Mouse (Mus musculus) megakaryocyte, adult 5-6 weeks (primary cell): ENCODE measurements around the gene Lama2. TPM values are rescaled to one million over a fixed set of nuclear protein-coding genes. Genes with fewer than 3 reads are reported as not detected.

ENCODE experiments used
- ATAC-seq: 2 replicates; pipeline ENCODE4 v1.8.0; 2016; ENCODE audit warnings: mild to moderate bottlenecking, inconsistent platforms; ENCODE audit not compliant: poor library complexity, severe bottlenecking
- total RNA-seq, 2 experiments: library from RNA; stranded (forward) in 1 of 2; stranded (reverse) in 1 of 2; fragments of 153-499, 151-499 nt in 1 of 2; fragments of 221-1000, 200-1000 nt in 1 of 2; gene quantifications; 2 replicates each; pipeline versions ENCODE4 v1.2.3 to v1.2.4; 2015 to 2017

The Lama2 gene
- total RNA-seq, 2 experiments from 2014 or later, result 0.20 TPM; not detected in 1

DNA sequence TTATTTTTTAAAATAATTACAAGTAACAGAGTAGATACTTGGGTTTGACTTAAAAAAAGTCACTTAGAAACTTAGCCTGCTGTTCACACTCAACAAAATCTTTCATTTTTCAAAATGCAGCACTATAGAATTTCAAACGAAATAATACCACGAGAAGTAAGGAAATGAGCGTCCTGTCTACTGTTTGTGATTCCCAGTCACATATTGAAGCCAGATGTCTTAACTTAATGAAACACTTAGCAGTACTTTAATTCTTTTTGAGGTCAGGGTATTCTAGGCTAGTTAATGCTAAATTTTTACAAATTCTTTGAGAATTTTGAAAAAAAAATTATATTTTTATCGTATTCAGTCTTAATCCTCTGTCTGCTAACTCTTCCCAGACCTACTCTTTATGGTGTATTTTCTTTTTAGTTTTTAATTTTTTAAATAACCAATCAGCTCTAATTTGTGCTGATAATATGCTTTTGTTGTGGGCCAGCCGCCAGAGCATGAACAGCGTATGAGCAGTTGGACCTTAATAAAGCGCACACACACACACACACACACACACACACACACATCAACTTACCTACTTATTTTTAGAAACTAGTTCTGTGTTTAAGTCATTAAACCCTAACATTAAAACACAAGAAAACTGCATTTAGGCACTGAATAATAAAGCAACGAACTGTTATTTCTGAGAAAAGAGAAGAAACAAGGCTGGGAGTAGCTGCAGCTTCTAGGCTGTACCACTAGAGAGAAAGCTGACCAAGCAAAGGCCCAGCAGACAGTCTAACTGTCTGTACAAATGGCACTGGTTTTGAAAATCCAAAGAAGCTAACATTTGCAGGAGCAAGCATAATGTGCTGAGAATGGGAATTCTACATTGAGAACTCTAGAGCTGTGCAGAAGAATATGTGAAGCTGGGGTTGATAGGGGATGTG lies 425.3 kb downstream of the Lama2 start:
- ATAC-seq, result no peak

DNA sequence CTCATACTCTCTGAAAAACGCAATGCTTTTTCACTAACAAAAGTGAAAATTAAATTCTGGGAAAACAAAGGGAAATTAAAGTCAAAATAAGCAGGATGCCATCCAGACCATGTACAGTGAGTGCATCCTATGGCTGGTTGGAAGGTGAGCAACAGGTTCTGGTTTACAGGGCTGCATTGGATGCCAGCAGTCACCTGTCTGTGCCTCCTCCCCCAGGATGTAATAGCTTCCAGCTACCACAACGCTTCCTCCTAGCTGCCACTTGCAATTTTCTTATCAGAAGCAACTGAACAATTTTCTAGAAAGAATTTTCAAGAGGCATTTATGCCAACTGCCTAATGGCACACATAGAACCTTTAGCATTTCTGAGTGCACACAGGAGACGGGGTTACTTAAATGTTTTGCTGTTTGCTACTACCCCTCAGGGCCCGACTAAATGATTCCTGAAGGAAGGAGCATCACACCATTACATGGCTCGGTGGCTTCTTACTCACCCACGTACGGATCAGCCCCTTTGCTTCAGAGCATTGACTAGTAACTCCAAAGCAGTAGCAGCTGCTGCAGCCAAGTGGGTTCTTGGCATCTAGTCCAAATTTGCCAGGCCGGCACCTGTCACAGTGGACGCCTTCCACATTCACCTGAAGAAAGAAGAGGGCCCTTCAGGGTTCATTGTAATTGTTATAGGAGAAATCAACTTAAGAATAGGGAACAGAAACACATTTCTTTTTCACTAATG lies 430.8 kb downstream of the Lama2 start:
- ATAC-seq, result no peak

DNA sequence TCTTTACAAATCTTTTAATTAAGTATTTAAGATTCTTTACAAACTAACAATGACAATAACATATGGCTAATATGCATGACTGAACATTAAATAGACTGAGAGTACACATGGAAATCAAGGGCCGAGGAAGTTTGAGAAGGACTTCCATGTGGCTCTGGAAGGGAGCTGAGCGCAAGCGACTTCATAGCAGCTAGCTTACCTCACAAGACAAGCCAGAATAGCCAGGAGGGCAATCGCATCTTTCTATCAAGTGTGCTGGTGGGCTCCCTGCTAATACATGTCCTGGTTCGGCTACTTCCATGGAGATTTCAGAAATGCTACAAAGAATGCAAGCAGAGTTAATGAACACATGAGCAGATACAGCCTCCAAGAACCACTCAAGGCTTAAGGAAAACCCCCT lies 435.4 kb downstream of the Lama2 start:
- no peak for ATAC-seq

DNA sequence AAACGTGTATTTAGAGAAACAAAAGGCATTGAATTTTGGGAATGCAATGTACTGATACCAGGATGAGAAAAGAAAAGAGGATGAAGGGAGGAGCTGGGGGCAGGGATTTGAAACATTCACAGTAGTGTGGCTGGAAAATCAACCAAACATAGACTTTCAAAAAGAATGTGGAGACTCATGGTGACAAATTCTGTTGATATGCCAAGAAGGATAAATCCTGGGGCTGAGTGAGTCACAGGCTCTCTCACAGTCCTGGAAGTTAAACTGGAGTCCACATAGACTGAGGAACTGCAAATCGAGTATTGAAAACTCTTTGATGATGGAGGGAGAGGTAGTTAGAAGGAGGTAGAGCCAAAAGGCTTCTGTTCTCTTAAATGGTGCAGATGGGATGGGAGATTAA lies 445.3 kb downstream of the Lama2 start:
- no peak for ATAC-seq

DNA sequence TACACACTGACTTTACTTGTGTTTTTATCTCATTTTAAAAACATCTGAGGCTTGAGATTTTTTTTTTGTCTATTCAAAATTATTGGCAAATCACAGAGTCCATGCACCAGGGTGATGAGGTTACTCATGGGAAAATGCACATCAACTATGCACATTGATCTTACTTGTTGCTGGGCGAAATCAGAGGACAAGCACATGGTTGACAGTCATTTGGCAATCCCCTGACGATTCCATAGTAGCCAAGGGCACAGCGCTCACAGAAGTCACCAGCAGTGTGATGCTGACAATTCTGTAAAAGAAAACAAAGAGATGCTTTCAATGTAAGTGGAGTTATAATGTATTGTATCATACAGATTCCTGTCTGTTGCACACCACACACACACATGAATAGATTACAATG lies 454.8 kb downstream of the Lama2 start:
- ATAC-seq, result no peak

DNA sequence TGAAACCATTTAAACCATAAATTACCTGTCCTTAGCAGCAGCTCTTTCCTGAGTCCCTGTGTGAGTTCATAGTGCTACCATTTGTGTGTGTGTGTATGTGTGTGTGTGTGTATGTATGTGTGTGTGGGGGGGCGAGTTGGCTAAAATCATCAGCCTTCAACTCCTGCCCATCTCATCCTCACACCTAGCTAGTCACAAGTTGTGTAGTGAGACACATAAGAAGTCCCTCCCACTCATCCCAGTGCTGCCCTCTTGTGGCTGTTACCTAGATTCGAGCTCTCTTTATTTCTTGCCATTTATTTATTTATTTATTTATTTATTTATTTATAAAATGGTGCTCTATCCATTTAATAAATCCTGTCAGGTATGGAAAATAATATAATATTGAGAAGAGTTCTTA lies 457.2 kb downstream of the Lama2 start:
- no peak for ATAC-seq

DNA sequence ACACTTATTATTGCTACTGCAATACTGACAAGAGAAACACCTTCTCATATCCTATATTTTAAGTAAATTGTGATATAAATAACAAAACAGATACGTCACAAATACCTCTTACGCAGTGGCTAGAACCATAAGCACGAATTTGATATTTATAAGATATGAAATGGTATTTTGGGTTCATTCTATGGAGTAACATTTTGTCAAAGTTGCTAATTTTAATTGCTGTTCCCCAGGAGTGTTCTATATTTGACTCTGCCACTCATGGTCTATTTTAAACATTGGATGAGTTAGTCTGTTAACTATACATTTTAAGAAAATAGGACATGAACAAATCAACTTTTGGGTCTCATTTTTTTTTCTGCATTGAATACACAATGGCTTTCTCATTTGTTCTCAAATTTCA lies 469.3 kb downstream of the Lama2 start:
- ATAC-seq, result no peak

DNA sequence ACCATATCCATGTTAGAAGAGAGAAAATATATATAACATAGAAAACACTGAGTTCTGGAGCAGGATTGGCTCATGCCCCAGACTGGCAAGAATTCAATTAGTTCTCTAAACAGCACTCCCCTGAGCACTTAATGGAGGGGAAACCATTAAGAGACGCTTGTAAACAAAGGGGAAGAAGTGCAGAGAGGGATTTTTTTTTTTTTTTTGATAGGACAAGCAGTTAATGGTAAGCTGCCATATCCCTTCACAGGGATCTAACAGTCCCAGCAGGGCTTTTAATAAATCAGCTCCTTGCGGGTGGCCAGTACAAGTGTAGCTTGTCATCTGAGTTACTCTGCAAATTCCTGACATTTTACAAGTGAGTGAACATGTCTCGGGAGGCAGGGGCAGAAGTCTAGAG lies 479.1 kb downstream of the Lama2 start:
- no peak for ATAC-seq

DNA sequence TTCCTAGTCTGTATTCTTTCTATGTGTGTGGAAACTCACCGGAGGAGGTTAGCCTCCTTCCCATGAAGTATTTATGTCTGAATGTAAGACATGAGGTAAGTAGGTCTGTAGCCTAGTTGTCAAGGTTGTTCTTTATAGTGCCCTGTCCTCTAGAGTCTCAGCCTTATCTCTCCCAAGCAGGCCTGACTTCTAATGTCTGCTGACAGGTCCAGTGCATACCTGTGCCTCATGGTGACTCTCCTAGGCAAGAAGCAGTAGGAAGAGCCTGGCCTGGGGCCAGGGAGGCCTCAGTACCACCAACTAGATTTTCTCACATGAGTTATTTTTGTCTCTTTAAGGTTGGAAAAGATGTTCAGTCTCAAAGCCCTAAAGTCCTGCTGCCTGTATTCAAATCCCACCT lies 483.8 kb downstream of the Lama2 start:
- no peak for ATAC-seq

DNA sequence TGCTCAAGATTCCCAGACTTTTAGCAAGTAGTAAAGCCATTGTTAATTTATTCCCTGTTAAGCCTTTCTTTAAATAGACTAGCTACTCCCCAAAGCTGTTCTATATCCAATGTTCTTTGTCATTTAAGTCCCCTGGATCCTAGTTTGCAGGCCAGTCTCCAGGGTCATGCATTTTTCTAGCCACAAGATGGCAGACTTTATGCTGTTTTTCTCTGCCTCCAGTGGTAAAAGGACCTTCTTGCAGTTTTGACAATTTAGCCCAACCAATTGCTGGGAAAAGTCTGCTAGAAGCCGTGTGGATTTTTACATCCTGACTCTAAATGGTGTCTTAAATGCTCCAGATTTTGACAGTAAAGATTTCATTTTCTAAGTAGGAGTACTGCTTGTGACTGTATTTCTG lies 486.4 kb downstream of the Lama2 start:
- no peak for ATAC-seq

DNA sequence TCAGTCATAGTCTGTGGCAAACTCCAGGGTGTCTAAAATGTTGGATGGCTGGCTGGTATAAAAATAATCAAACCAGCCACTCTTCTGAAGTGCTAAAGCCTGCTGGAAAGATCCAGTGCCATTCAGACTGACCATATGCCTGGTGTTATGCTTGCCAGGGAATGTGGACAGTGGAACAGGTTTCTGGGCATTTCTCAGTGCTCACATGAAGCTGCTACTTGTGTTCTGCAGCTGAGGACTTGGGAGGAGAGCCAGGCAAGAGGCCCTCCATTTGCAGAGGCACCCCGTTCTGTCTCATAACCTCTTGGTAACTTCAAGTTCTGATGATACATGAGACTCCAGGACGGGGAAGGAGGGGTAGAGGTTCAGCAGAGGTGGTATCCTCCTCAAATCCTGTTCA lies 492.1 kb downstream of the Lama2 start:
- no peak for ATAC-seq

DNA sequence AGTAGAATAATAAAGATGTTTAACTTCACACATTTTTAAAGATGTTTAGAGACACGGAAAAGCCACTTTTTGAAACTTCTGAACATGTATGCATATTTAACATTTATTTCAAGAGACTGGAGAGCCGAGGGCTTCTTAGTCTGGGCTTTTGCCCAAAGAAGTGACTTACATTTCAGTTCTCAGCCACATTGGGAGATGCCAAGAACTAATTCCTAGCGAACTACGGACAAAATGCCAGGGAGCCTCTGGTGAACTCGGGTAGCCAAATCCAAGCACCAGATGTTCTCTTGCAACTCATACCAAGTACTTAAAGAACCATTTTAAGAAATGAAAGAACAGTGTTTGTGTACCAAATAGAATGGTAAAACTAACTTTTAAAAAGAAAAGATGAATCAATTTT lies 495.8 kb downstream of the Lama2 start:
- ATAC-seq, result no peak

DNA sequence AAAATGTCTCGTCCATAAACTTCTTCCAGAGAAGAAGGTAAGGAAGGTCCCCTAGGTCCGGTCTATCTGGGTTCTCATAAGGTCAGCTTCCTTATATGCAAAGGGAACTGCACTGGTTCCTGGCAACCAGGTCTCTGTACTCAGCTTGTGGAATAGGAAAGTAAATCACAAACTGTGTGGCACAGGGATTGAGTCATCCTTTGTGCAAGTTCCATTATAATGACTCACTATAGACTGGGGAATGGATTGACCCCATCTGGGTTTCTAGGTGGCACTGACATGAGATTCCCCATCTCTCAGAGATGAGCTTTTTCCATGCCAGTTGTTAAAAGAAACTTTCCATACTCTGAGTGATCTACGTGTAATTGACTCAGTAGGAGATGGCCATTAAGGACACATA lies 501.7 kb downstream of the Lama2 start:
- peak; percentile 43 for ATAC-seq

DNA sequence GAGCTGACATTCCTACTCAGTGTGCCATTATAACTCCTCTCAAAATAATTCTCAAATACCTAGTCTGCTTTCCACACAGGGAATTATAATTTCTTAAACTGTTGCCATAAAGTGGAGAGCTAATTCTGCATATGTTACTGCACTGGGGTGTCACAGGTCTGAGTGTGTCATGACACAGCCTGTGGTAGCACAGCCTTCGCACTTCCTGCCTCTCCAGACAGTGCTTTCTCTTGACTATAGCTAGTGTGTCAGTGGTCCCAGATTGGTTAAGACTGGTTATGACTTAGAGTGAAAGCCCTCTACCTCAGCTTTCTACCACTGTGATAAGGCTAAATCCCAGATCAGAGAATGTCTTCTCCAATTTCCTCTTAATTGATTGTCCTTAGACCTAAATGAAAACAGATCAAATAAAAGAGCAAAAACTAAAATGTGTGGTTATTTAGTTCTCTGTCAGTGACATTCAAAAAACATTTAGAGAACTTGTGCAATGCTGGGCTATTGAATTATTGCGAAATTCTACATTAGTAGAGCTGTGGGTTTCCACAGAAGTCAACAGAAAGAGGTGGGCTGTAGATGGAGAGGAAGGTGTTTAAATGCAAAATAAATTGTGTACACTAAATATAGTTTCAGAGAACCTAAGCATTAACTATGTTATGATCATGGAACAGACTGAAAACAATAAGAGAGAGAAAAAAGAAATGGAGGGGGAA lies 502.5 kb downstream of the Lama2 start:
- peak; percentile 83 for ATAC-seq

DNA sequence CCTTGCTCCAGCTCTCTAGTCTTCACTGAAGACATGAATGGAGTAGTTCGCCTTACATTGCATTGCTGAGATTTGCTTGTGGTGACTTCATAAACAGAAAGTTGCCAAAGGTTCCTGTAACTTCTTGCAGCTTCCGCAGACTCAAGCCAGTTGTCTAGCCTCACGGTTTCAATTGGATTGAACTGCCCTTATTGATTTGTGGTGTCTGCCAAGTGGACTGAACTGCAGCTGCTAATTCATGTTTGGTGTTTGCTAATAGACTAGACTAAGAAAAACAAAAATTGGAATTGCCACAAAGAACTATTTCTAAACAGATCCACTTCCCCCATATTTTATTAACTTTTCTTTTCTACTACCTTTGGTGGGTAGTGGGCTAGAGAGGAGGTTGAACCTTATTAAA lies 505.4 kb downstream of the Lama2 start:
- no peak for ATAC-seq

DNA sequence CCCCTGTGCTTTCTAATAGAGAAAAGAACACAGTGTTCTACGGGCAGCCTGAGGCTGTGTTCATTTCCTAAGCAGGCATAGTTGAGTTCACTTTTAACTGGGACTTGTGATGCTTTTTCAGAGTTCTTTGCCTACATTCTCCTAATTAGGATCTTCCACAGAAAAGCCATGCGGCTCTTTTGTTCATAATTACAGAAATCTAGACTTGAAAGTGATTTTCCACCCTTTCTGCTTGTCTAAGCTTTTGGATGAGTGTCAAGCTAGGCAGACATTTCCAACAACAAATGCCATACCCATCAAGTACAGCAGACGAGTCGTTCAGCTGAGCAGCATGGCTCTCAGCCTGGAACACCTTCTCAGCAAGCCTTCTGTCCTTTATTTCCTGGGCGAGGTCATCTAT lies 515.7 kb downstream of the Lama2 start:
- no peak for ATAC-seq

DNA sequence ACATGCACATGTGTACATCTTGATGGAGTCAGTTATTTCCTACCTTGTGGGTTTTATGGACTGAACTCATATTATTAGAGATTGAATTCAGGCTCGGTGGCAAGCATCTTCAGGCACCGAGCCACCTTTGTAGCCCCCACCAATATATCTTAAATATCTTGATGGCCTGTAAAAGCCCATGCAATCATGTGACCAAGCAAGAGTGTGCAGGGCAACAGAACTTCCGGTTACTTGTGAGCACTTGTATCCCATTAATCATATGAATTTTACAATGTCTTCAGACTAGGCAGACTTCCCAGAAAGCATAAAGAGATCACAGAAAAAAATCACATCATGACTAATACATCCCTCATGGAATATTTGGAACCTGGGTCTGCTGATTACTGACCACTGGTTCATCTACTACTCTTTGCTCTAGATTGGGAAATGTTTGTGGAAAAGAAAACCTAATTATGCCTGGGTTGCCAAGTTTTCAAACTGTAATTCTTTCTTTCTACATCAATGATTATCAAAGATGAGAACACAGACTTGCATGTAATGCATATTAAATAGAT lies 517.7 kb downstream of the Lama2 start:
- ATAC-seq, result no peak

DNA sequence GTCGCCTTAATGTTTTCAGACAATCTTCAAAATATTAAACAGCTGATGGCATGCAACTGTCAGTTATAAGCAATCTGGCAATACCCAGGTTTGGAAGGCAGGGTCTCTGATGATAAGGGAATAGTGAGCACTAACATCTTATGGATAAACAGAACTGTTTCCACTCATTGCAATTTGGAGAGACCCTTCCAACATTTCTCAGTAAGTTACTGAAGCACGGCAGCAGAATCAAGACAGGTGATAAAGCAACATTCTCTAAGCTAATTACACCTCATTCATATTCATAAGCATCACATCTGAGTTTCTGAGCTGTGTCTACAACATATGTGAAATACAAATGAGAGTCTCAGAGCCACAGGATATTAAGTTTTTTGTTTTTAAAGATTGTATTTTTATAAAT lies 542.4 kb downstream of the Lama2 start:
- ATAC-seq, result no peak

DNA sequence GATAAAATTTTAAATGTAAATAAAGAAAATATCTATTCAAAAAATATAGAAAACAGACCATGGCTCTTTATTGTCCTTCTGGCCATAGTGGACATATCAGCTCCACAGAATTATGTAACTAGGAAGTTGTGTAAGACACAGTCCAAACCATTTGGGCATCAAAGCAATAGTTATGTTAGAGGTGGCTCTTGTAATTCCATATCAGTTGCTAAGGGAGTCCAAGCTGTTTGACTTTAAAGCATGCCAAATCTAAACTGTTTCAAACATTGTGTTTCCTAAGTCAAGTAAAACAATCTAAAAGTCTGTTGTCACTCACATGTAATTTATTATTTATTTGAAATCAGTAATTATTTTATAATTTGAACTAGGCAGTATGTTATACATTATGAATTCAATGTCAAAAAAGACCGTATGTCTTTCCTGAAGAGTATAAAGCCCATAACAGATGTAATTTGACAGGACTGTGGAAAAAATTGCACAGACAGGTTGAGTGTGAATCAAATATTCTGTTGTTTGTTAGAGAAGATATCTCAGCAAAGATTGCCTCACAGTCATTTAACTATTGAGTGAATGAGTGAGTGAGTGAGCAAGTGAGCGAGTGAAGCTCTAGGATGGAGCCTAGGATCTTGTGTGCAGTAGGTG lies 550.6 kb downstream of the Lama2 start:
- no peak for ATAC-seq

DNA sequence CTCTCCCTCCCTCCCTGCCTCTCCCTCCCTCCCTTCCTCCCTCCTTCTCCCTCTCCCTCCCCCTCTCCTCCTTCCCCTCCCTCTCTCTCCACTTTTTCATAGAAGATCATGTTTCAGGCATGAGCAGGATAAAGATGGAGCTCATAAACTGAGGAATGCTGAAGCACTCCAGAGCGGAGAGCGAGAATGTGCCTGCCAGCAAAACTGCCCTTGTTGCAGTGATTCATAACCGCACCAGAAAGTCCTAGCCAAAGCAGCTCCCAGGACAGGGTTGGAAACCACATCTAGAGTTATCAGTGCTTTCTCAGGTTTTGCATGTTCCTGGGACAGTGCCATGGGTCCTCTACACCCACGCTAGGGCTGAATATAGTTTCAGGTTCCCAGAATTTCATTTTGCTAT lies 555.9 kb downstream of the Lama2 start:
- no peak for ATAC-seq

DNA sequence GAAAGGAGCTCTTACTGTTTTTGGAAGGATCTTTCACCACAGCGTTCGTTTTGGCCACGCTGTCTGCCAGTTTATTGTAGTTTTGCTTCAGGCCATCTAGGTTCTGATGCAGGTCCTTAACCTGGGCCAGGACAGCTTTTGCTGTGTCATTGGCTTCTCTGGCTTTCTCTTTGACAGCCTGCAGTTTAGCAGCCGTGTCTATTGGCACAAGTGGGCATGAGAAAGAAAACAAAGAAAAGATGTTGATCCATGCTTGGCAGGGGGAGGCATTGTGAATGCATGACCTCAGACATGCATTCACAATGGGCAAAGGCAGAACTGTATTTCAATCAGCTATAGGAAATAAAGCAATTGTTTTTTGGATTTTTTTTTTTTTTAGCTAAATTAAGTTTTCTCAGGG lies 565.1 kb downstream of the Lama2 start:
- no peak for ATAC-seq
